ENCODE assay signal across 8 mouse cellular contexts in the genomic region with DNA sequence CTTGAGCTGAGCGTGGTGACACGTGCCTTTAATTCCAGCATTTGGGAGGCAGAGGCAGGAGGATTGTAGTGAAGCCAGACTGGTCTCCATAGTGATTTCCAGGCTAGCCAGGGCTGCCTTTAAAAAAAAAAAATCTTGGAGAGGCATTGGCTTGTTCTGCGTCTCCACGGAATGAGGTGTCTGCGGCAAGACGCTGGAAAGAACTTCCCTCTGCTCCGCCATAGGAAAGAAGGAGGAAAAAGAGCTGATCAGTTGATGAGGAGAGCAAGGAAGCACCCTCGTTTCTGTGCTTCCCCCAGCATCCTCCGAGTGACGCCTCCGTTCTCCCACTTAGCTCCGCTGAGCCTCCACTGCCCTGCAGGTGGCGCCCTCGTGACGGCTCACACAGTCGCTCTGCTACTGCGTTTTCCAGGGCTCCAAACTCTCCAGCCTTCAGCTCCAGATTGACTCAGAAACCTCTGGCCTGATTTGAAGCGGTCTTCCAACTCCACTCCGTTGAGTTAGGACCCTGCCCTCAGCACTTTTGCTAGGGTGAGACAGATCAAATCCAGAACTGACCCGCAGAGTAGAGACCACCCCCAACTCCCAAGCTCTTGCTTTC. TPM values are rescaled to one million over a fixed set of nuclear protein-coding genes. Genes with fewer than 3 reads are reported as not detected.
DNase-seq lines count a peak whose midpoint lies in the region; ATAC-seq and TF ChIP-seq lines count a peak whose summit lies in the region.

No protein-coding gene starts in this region.

- peak overlapping the region; percentile 13 for H3K4me3 ChIP-seq in forebrain, embryonic 15.5 days
- H3K4me3 ChIP-seq in layer of hippocampus, adult 2 months = peak overlapping the region; percentile 33; the same call in 1 of the 2 replicates
- H3K4me3 ChIP-seq in lung, embryonic 14.5 days (ENCODE audit: low read depth, low read length) = no peak overlapping the region
- H3K4me3 ChIP-seq in olfactory bulb, adult 2 months (ENCODE audit: insufficient read depth, low read depth, low read length) = peak overlapping the region; percentile 8; the same call in 1 of the 2 replicates

- TF ChIP-seq POLR2A in olfactory bulb, adult 2 months (IDR thresholded peaks at IDR 0.05; ENCODE audit: insufficient read depth, low read depth, low read length) = no peak

- H3K4me2 ChIP-seq in forebrain, embryonic 15.5 days (replicated peaks) = peak overlapping the region; percentile 27; the same call in 1 of the 2 replicates
- H3K4me2 ChIP-seq in lung, embryonic 14.5 days = peak overlapping the region; percentile 40

- ATAC-seq in forebrain, embryonic 15.5 days (replicated peaks) = peak; percentile 80
- peak; percentile 73 for ATAC-seq in lung, embryonic 14.5 days (ENCODE audit: insufficient read depth)

- intact Hi-C loops in heart, postnatal 25 days (cut with DNase I) = loop anchor here (1.0 to 2.0 kb wide), 2 partner anchors 81 to 204 kb away; no protein-coding TSS in a partner anchor

- no peaks in the 10 kb centered on the region for H3K9me3 ChIP-seq in forebrain, embryonic 15.5 days
- no peaks in the 10 kb centered on the region for H3K9me3 ChIP-seq in lung, embryonic 14.5 days (ENCODE audit: low read depth, low read length)

- peak; percentile 93 for TF ChIP-seq CTCF in layer of hippocampus, adult 2 months (conservative IDR thresholded peaks at IDR 0.05)
- peak; percentile 97 for TF ChIP-seq CTCF in lung, embryonic 14.5 days (IDR thresholded peaks at IDR 0.05; ENCODE audit: low read depth)
- peak; percentile 95 for TF ChIP-seq CTCF in olfactory bulb, adult 2 months (IDR thresholded peaks at IDR 0.05; ENCODE audit: insufficient read depth, low read depth, low read length)

- no peak overlapping the region for H3K9ac ChIP-seq in forebrain, embryonic 15.5 days (replicated peaks)
- no peak overlapping the region for H3K9ac ChIP-seq in lung, embryonic 14.5 days

- WGBS in forebrain, embryonic 15.5 days = 4% methylated on average over 20 of the region's 20 CpGs
- WGBS in lung, embryonic 14.5 days = 5% methylated on average over 20 of the region's 20 CpGs
- WGBS in olfactory bulb, adult 2 months = 5% methylated on average over 20 of the region's 20 CpGs

- peak; percentile 61 to 74 for DNase-seq in CD8-positive naive resting alpha-beta T cell, adult 2 months (ENCODE audit: low read depth in 2 of 2, low spot score in 2 of 2)
- DNase-seq in c-Kit-positive CD71-positive TER-119-positive erythroid progenitor cells, embryonic 14.5 days (ENCODE audit: low spot score) = peak; percentile 51
- DNase-seq in heart, postnatal 25 days (ENCODE audit: low spot score) = peak; percentile 48
- DNase-seq in layer of hippocampus, adult 2 months (ENCODE audit: low spot score in 2 of 2) = peak; percentile 87 to 92
- peak; percentile 95 for DNase-seq in lung, embryonic 14.5 days
- DNase-seq in thymus, adult 18-20 months = peak; percentile 41 to 56

- H3K4me1 ChIP-seq in forebrain, embryonic 15.5 days = no peaks in the 10 kb centered on the region
- no peaks in the 10 kb centered on the region for H3K4me1 ChIP-seq in lung, embryonic 14.5 days (ENCODE audit: insufficient read depth)
- H3K4me1 ChIP-seq in olfactory bulb, adult 2 months (ENCODE audit: control insufficient read depth, insufficient read depth, low read length) = no peaks in the 10 kb centered on the region

- H3K36me3 ChIP-seq in forebrain, embryonic 15.5 days = no peaks in the 10 kb centered on the region
- no peaks in the 10 kb centered on the region for H3K36me3 ChIP-seq in lung, embryonic 14.5 days (ENCODE audit: insufficient read depth)

- H3K27ac ChIP-seq in forebrain, embryonic 15.5 days (replicated peaks) = no peak overlapping the region
- H3K27ac ChIP-seq in layer of hippocampus, adult 2 months = peak overlapping the region; percentile 58; the same call in 1 of the 2 replicates
- H3K27ac ChIP-seq in lung, embryonic 14.5 days (ENCODE audit: low read depth) = no peak overlapping the region
- H3K27ac ChIP-seq in olfactory bulb, adult 2 months (ENCODE audit: insufficient read depth, low read depth, low read length) = no peak overlapping the region

- H3K27me3 ChIP-seq in forebrain, embryonic 15.5 days = no peaks in the 10 kb centered on the region
- H3K27me3 ChIP-seq in lung, embryonic 14.5 days (ENCODE audit: insufficient read depth, low read length) = no peaks in the 10 kb centered on the region

RNA-seq across cellular contexts. Expression of a gene that starts 13.5 kb away (rescaled TPM):
- 0.17 and 0.29 TPM in 2 replicates for polyA plus RNA-seq in forebrain, embryonic 15.5 days (2015; fragmentation: Nextera tagmentation; extraction: Ambion mirVana)
- total RNA-seq in heart, postnatal 25 days (2021) = not detected
- total RNA-seq in layer of hippocampus, adult 2 months (2021) = 1 to 10 TPM; 3.9 to 6.3 TPM
- polyA plus RNA-seq in lung, embryonic 14.5 days (2014; fragmentation: Nextera tagmentation; extraction: Ambion mirVana) = 1.7 and 3.7 TPM in 2 replicates
- polyA plus RNA-seq in olfactory bulb, adult 2 months (2012; ENCODE audit: insufficient read depth, insufficient read length, low replicate concordance, missing spikeins) = not detected in 2 replicates
